Mouse (Mus musculus) lung, postnatal 10 days (tissue): Measurements from ENCODE around the gene Draxin.
"Not testable (repeated sequence)": the region's sequence is repeated elsewhere in the genome, so short reads cannot be mapped to it uniquely, and the experiment has no call there.

Experiments
- DNase-seq: peaks from one replicate; pipeline ENCODE4 v3.0.0; 2021

Gene Draxin

GRCm38 (mm10) chr4:148130561-148131413, at the start of gene Draxin:
Draxin (minus strand) TSS chr4:148130698.
- DNase-seq = peak; percentile 73

DNA sequence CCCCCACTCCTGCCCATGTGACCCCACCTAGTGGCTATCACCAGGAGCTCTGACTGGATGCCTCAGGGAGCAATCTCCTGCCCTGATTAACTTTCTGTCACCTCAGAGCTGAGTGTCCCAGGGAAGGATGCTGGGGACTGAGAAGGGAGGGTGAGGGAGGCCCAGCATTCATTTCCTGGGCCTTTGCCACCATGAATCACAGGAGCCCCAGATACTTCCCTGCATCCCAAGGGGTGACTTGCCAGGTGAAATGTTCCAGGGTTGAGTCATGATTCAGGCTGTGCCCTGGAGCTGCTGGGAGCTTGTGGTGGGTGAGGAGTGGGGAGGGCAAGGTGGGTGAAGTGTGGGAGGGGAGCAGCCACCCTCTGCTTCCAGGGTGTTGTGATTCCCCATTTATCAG, 47.2 kb upstream of the Draxin start:
- DNase-seq = no peak

DNA sequence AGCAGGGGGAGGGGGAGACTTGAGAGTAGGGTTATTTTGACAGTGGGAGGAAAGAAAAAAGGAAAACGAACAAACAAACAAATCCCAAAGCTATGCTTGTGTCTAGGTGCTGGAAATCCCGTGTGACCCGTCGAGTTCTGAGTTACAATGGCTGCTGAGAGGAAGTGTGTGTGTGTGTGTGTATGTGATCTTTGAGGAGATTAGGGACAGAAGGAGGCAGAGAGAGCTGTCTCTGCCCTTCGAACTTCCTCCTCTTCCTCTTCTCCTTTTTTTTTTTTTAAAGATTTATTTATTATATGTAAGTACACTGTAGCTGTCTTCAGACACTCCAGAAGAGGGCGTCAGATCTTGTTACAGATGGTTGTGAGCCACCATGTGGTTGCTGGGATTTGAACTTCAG, 46.1 kb upstream of the Draxin start:
- not testable (repeated sequence) for DNase-seq

DNA sequence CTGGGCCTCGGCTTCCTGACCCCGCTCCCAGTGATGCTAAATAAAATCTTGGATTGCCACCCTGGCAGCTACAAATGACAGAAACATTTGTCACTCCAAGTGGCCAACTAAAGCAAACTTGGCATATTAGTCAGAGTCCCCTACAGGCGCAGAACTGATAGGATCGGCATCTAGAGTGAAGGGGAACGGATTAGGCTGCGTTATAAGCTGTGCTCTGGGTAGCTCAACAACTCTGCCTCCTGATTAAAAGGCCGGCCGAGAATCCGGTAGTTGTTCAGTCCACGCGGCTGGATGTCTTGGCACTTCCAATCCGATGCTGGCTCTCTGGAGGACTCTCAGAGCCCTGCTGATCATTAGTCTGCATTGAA, 44.0 kb upstream of the Draxin start:
- no peak for DNase-seq

DNA sequence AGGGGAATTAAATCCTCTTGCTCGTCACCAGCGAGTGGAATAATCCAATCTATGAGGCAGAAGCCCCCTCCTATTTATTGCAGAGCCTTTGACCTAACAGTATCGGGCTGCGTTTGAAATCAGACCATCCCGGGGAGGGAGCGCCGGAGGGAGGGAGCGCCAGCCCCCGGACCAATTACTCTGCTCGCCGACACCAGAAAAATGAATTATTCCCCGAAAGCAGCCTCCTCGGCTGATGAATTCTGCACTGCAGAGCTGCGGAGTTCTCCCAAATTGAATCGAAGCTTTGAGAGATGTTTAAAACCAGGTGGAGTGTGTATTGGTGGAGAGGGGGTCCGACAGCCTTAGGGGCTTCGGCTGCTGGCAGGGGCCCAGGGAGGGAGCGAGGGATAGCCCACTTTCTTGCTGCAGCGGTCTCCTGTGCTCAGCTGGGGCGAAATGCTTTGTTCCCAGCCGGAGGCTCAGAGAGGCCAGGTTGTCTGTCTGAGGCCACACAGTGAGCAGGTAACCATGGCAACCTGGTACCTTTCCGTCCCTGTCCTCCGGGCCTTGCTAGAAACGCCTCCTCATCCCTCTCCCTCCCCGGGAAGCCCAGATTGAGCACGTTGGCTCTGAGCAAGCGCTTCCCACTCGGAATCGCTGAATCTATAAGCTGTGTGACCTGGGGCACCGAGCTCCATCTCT, 43.5 kb upstream of the Draxin start:
- no peak for DNase-seq

DNA sequence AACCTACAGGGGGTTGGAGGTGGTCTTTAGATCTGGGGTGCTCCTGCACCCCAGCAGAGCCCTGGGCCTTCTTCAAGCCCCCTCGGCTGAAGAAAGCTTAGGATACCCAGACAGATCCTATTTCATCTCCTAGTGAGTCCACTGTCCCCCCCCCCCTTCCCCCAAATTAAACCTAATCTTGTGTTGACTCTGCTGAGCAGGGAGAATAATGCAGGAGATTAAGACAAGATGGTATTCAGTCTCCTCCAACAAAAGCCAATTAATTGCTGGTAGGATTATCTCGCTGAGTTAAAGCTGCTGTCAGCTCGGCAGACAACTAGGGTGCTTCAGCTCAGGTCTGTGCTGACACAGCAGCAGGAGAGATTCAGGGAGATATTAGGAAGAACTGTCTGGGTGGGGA, 40.8 kb upstream of the Draxin start:
- no peak for DNase-seq

GRCm38 (mm10) chr4:148170842-148171241, 40.3 kb upstream of the Draxin start:
- DNase-seq = peak; percentile 54

GRCm38 (mm10) chr4:148169586-148169985, 39.1 kb upstream of the Draxin start:
- no peak for DNase-seq

GRCm38 (mm10) chr4:148168287-148168686, 37.8 kb upstream of the Draxin start:
- DNase-seq = peak; percentile 68

DNA sequence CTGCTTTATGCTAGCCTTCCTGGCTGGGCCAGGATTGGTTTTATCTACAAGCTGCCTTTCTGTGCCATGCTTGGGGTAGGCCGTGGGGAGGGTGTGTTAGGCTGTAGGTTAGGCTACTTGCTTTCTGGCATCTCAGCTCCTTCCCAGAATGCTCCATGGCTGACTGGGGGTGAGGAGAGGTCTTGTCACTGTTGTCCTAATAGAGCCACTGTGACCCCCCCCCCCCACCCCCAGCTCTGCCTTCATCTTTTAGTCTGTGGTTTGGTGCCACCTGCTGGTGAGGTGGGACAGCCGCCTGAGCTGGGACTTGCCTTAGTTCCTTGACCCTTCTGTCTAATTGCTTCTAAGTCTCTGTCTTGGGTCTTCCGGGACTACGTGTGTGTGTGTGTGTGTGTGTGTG, 36.5 kb upstream of the Draxin start:
- peak; percentile 84 for DNase-seq

DNA sequence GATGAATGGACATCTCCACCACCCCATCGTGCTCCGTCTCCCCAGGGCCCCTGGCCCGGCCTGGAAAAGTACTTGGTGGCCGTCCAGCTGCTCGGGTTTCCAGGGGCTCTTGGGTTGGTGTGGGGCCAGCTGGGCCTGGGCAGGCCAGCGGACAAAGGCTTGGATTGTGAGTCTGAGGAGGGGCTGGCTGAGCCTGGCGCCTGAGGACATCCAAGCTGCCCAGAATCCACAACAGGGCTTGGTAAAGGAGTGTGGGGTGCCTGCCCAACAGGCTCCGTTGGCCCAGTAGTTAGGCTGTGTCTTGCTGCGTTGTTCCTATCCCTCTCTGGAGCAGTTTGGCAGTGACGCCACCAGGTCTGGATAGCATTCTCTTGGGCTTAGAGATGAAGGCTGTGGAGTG, 35.9 kb upstream of the Draxin start:
- no peak for DNase-seq

DNA sequence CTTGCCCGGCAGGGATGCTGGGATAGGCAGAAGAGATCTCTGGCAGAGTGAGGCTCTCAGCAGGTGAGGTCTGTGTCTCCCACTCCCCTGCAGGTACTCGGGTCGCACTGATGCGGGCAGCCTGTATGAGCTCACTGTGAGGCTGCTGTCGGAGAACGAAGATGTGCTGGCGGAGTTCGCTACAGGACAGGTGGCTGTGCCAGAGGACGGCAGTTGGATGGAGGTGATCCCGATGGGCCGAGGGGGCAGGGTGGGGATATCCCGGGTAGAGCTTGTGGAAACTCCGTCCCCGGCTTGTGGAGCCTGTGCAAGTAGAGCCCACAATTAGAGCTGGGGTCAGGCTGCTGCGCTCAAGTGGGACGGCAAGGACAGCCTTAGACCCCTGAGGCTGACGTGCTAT, 35.1 kb upstream of the Draxin start:
- no peak for DNase-seq

- DNase-seq = no peak
Observed at GRCm38 (mm10) chr4:148164461-148164860, 34.0 kb upstream of the Draxin start.

DNA sequence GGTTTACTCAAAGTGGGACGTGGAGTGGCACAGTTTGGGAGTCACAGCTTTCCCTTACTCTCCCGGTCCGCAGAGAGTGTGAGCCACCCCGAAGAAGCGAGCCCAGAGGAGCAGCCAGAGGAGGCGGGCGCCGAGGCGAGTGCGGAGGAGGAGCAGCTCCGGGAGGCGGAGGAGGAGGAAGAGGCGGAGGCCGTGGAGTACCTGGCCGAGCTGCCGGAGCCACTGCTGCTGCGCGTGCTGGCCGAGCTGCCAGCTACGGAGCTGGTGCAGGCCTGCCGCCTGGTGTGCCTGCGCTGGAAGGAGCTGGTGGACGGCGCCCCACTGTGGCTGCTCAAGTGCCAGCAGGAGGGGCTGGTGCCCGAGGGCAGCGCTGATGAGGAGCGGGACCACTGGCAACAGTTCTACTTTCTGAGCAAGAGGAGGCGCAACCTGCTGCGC, 33.5 kb upstream of the Draxin start:
- peak; percentile 81 for DNase-seq

- DNase-seq = no peak
Observed at GRCm38 (mm10) chr4:148160436-148161390, 30.2 kb upstream of the Draxin start, which contains the start of the genes Fbxo44 and Fbxo2. Fbxo44 (minus strand) TSS chr4:148160482. Fbxo2 (plus strand) TSS chr4:148160621.

GRCm38 (mm10) chr4:148159544-148160435, 29.3 kb upstream of the Draxin start:
- DNase-seq = peak; percentile 94

GRCm38 (mm10) chr4:148158436-148159348, 28.2 kb upstream of the Draxin start:
- no peak for DNase-seq

DNA sequence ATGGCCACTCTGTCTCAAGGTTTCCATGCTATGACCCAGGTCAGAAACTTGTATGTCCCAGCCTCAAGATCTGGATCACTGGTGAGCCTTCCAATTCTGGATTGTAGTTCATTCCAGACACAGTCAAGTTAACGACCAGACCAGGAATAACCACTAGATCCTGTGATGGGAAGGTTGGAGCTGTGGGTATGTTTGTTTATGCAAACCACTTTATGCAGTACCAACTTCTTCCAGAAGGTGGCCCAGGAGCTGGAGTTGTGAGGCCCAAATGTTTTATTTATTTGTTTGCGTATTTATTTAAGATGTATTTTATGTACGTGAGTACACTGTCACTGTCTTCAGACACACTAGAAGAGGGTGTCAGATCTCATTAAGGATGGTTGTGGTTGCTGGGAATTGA, 24.5 kb upstream of the Draxin start:
- peak; percentile 59 for DNase-seq

DNA sequence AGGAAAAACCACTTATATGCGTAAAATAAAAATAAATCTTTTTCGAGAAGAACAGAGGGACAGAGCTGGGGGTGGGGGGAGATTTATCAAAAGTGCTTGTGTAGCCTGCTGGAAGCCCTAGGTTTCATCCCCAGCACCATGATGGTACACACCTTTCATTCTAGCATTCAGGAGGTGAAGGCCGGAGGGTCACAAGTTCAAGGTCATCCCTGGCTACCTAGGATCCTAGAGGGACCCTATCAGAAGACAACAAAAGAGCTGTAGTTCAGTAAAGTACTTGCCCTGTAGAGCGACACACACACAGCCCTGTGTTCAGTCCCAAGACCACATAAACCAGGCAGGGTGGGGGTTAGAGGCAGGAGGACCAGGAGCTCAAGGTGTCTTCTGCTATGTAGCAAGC, 23.5 kb upstream of the Draxin start:
- no peak for DNase-seq

GRCm38 (mm10) chr4:148152547-148152946, 22.0 kb upstream of the Draxin start:
- DNase-seq = no peak
